Mouse (Mus musculus) retina, embryonic 14.5 days (tissue): ENCODE measurements around the gene Dusp6.

Experiments used
- DNase-seq: peaks from one replicate; pipeline ENCODE4 v3.0.0-alpha.2; 2015; ENCODE audit warnings: low spot score

Dusp6 gene

GRCm38 (mm10) chr10:99246797-99247508, 16.1 kb upstream of the Dusp6 start:
- DNase-seq = no peak

- no peak for DNase-seq
Observed at GRCm38 (mm10) chr10:99250874-99251281, 12.2 kb upstream of the Dusp6 start.

- no peak for DNase-seq
Observed at GRCm38 (mm10) chr10:99253412-99253811, 9.6 kb upstream of the Dusp6 start.

DNA sequence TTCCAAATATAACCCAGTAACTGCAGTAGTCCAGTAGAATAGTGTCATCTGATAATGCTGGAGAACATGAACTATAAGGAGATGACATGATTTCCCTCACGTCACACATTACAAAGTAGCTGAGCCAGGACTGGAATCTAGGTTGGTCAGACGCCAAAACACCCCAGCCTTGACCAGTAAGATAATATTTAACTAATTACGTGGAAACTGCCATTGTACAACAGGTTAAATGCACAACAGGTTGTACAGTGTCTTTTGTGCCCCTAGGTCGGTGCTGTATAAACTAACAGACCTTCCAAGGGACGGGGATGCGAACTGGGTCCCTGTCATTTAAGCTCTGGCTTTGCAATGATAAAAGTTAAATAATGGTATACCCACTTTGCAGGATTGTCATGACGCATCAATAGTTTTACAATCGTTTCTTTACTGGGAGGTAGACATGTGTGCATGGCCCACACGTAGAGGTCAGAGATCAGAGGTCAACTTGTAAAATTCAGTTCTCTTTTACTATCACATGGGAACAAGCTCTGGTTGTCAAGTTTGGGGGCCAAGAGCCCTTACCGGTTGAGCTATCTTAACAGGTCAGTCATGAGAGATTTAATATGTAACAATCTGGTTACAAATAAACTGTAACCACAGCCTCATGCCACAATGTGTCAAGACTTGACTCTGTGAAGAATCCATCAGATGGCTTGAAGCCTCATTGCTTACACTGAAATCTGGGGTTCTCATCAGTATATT, 7.0 kb upstream of the Dusp6 start:
- no peak for DNase-seq

DNA sequence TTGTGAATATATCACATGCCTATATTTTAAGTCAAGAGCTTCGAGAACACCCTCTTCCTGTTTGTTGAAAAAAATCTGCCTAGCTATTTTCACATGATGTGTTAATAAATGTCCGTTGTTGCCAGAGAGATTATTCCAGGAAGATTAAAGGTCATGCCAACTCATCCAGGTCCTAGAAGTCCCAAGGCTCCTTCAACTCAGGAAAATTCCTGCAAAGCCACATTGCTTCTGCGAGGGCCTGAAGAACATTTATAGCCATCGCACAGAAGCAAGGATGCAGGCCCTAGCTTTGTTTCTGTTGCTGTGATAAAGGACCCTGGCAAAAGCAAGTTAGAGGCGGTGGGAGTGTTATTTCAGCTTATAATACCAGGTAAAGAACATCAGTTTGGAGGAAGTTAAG, 5.5 kb upstream of the Dusp6 start:
- no peak for DNase-seq

- no peak for DNase-seq
Observed at GRCm38 (mm10) chr10:99259840-99260239, 3.2 kb upstream of the Dusp6 start.

- peak; percentile 76 for DNase-seq
Observed at GRCm38 (mm10) chr10:99261151-99261635, 1.8 kb upstream of the Dusp6 start.

GRCm38 (mm10) chr10:99261636-99262318, 1.3 kb upstream of the Dusp6 start:
- DNase-seq = peak; percentile 86

- no peak for DNase-seq
Observed at GRCm38 (mm10) chr10:99262319-99262866, 638 bp upstream of the Dusp6 start.

DNA sequence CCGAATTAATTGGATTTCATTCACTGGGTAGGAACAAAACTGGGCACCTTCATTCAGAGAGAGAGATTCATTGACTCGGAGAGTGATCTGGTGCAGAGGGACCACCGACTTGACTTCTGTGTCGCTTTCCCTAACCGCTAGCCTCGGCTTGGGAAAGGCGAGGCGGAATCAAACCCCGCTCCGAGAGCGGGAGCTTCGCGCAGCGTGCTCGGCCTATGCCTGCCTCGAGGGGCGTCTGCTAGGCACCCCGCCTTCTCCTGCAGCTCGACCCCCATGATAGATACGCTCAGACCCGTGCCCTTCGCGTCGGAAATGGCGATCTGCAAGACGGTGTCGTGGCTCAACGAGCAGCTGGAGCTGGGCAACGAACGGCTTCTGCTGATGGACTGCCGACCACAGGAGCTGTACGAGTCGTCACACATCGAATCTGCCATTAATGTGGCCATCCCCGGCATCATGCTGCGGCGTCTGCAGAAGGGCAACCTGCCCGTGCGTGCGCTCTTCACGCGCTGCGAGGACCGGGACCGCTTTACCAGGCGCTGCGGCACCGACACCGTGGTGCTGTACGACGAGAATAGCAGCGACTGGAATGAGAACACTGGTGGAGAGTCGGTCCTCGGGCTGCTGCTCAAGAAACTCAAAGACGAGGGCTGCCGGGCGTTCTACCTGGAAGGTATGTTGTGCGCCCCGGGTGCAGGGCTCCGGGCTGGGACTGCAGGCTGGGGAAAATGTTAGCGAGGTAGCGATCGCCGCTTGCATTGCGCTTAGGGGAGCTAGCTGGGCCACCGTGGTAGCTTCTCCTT, 589 bp downstream of the Dusp6 start:
- DNase-seq = no peak

GRCm38 (mm10) chr10:99264301-99265010, 1.4 kb downstream of the Dusp6 start:
- peak; percentile 50 for DNase-seq

DNA sequence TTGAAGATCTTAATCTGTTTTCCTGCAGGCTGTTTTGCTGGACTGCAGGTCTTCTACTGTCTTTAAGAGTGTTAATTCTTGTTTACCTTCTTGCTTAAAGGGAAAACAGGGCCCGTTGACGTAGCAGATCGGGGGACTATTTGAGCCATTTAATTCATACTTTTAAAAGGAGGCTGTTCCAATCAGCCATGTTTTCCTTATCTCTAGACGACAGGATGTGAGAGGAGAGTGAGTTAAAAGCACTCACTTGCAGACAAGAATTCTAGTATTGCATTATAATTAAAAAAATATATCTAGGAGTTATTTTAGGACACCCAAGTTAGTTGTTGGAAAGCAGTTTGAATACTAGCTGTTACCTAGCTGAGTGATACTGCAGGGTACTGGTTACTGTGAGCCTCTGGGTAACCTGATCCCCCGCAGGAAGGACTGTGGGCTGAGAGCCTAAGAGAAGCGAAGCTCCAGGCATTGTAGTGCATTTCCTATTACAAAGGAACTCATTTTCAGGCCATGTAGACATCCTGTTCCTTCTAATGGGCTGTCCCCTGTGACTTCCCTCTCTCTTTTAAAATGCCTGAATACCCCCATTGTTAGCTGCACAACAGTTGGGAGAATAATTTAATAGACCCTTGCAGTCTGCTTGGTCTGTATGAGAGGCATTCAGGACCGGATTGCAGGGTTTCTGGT, 2.1 kb downstream of the Dusp6 start:
- peak; percentile 80 for DNase-seq

DNA sequence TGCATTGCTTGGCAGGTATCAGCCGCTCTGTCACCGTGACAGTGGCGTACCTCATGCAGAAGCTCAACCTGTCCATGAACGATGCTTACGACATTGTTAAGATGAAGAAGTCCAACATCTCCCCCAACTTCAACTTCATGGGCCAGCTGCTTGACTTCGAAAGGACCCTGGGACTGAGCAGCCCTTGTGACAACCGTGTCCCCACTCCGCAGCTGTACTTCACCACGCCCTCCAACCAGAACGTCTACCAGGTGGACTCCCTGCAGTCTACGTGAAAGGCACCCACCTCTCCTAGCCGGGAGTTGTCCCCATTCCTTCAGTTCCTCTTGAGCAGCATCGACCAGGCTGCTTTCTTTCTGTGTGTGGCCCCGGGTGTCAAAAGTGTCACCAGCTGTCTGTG, 3.0 kb downstream of the Dusp6 start:
- DNase-seq = no peak

DNA sequence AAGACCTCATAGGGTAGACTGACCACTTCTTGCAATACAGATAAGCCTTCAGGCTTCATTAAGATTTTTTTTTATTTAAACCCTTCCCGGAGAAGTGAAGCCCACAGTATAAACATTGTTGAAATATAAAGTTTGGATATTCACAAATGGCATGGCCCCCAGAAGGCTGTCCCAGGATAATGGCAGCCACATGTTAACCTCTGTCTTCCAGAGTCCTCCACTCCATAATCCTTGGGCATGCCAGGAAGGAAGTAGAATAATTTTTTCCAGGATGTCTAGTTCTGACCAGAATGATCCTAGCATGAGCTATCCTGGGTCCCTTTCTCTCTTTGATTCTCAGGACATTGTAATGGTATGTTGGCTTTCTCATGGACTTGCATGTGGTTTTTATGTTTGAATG, 4.6 kb downstream of the Dusp6 start:
- no peak for DNase-seq

GRCm38 (mm10) chr10:99268421-99269300, 5.6 kb downstream of the Dusp6 start:
- DNase-seq = peak; percentile 72

GRCm38 (mm10) chr10:99269301-99269701, 6.3 kb downstream of the Dusp6 start:
- no peak for DNase-seq

DNA sequence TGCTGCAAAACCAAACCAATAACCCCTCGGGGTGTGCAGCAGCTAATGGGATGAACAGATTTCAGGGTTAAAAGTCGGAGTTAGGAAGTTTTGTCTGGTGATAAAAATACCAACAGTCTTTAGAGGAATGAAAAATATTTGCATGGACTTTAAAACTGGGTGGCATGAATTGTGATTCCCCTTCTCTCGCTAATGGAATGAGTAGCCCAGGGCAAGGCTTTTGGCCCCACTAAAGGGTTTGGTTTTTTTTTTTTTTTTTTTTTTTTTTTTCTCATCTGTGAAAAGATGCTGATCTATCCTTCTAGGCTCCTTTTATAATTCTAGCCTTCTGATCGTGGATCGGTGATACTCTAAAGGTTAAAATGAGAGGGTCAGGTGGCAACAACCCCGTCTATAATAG, 6.7 kb downstream of the Dusp6 start:
- DNase-seq = no peak

- no peak for DNase-seq
Observed at GRCm38 (mm10) chr10:99270406-99270805, 7.4 kb downstream of the Dusp6 start.

- no peak for DNase-seq
Observed at GRCm38 (mm10) chr10:99271016-99271415, 8.0 kb downstream of the Dusp6 start.
